Mouse (Mus musculus) midbrain, embryonic 16.5 days (tissue): ENCODE measurements around the gene Cacnb1. TPM values are rescaled to one million over a fixed set of nuclear protein-coding genes. Genes with fewer than 3 reads are reported as not detected.
A peak's percentile ranks its signal among the peaks of the same experiment; 100 is the strongest.

Source experiments
- ATAC-seq: fragments of 200-750 bp; cut with Nextera tagmentation; 2 replicates; pipeline ENCODE4 v1.8.0; 2017; ENCODE audit warnings: moderate TSS enrichment
- H3K27ac ChIP-seq: fragments of 300-500 bp; sonication (generic); 2 replicates; pipeline ENCODE4 v1.5.1; 2014; ENCODE audit warnings: mild to moderate bottlenecking, low read length, mixed read lengths
- H3K27me3 ChIP-seq: fragments of 300-500 bp; sonication (generic); 2 replicates; pipeline ENCODE4 v1.6.1; 2014; ENCODE audit warnings: low read depth, low read length, mixed read lengths; ENCODE audit not compliant: control insufficient read depth, insufficient read depth
- H3K36me3 ChIP-seq: fragments of 300-500 bp; sonication (generic); 2 replicates; pipeline ENCODE4 v1.6.1; 2014; ENCODE audit warnings: mild to moderate bottlenecking, low read length, moderate library complexity, mixed read lengths; ENCODE audit not compliant: control insufficient read depth, insufficient read depth
- H3K4me1 ChIP-seq: fragments of 300-500 bp; sonication (generic); 2 replicates; pipeline ENCODE4 v1.6.1; 2014; ENCODE audit warnings: mild to moderate bottlenecking, low read length, mixed read lengths; ENCODE audit not compliant: control insufficient read depth, insufficient read depth
- H3K4me2 ChIP-seq: fragments of 300-500 bp; sonication (generic); 2 replicates; pipeline ENCODE4 v1.6.1; 2014; ENCODE audit warnings: mild to moderate bottlenecking, low read length, mixed read lengths
- H3K4me3 ChIP-seq: fragments of 300-500 bp; sonication (generic); 2 replicates; pipeline ENCODE4 v1.5.1; 2014; ENCODE audit warnings: low read depth, mild to moderate bottlenecking, low read length, moderate library complexity, mixed read lengths
- H3K9ac ChIP-seq: fragments of 300-500 bp; sonication (generic); 2 replicates; pipeline ENCODE4 v1.6.1; 2014; ENCODE audit warnings: low read depth, low read length, mixed read lengths
- H3K9me3 ChIP-seq: fragments of 300-500 bp; sonication (generic); replicated peaks from 2 replicates; pipeline ENCODE4 v1.6.1; 2014; ENCODE audit warnings: mild to moderate bottlenecking, low read length, mixed read lengths; ENCODE audit not compliant: control insufficient read depth, poor library complexity, severe bottlenecking
- WGBS: fragments of 180-500 bp; shearing (Covaris S2); extraction: QIAGEN DNeasy Blood & Tissue Kit; methylation state at CpG from one replicate; pipeline ENCODE4 v1.1.7; 2014; 5-methylcytosine and 5-hydroxymethylcytosine counted together
- polyA plus RNA-seq: library from polyadenylated mRNA; unstranded; fragments of >200 nt; fragmentation: Nextera tagmentation; extraction: Ambion mirVana; gene quantifications from 2 replicates; pipeline ENCODE4 v1.2.1, GENCODE M21; 2015

Cacnb1 gene
- polyA plus RNA-seq, 1 experiment from 2014 or later: 73.2 TPM

DNA sequence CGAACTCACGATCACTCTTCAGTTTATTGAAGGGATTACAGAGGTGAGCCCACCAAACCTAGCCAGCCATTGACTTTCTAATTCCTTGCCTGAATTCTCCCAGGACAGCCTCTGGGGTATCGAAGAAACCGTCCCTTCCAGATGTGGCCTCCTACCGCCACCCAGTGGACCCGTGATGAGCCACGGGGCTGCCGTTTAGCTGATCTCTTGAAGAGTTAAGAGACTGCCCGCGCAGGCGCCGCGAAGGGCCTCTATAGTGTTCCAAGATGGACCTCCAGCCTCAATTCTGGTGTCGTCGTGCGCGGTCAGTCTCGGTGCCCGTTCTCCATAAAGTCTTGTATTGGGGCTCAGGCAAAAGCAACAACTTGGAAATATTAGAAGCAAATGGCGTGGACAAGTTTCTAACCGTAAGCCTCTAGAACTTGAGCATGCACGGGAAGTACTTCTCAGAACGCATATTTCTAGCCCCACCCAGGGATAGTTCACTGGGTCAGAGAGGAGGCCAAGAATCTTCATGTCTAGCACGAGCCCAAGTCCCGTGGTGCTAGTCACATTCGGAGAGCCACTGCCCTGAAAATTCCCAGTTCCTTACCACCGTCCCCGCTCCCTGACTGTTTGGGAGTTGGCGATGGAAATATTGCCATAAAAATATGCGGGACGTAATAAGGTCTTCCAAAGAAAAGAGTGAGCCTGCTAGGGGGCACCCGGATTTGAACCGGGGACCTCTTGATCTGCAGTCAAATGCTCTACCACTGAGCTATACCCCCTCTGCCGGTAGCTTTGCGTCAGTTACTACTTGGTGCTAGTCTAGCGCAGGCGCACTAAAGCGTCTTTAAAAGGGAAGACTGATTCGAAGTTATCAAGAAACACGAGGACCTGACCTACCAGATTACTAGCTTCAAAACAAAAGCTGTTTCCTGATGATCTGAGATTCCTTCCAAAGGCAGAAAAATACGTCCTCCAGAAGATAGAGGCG lies 35.0 kb downstream of the Cacnb1 start:
- under 1% methylated on average over 42 of the region's 42 CpGs for WGBS
- H3K4me1 ChIP-seq: peaks cover 18% of the 10 kb centered on the region

GRCm38 (mm10) chr11:97986738-97987465 lies 35.9 kb downstream of the Cacnb1 start:
- ATAC-seq: no peak
- Histone ChIP-seq H3K27me3 (peaks cover 10% of the 10 kb centered on the region), H3K4me1 (peaks cover 18% of the 10 kb centered on the region), H3K9me3 (no peaks in the 10 kb centered on the region), H3K27ac (no peak overlapping the region), H3K4me2 (peak overlapping the region; percentile 77), H3K4me3 (peak overlapping the region; percentile 81), H3K9ac (no peak overlapping the region; the same call in 1 of the 2 replicates), H3K36me3 (no peaks in the 10 kb centered on the region)
- WGBS: 23% methylated on average over 17 of the region's 17 CpGs

More for the DNA sequence above, 35.0 kb downstream of the Cacnb1 start:
- Histone ChIP-seq H3K9me3 (no peaks in the 10 kb centered on the region), H3K4me3 (peak overlapping the region; percentile 81), H3K4me2 (peak overlapping the region; percentile 58), H3K36me3 (no peaks in the 10 kb centered on the region), H3K27me3 (peaks cover 10% of the 10 kb centered on the region), H3K27ac (peak overlapping the region; percentile 91), H3K9ac (peak overlapping the region; percentile 75)
- ATAC-seq: peak; percentile 85

- Histone ChIP-seq H3K9ac (peak within 1 kb of the TSS; percentile 69), H3K27me3 (peaks cover 10% of the 10 kb centered on the region), H3K9me3 (no peaks in the 10 kb centered on the region), H3K4me1 (peaks cover 18% of the 10 kb centered on the region), H3K4me2 (peak within 1 kb of the TSS; percentile 77), H3K36me3 (no peaks in the 10 kb centered on the region), H3K27ac (no peak within 1 kb of the TSS), H3K4me3 (peak within 1 kb of the TSS; percentile 81)
- 3% methylated on average over 48 of the region's 74 CpGs for WGBS
- ATAC-seq: no peak
Measured at GRCm38 (mm10) chr11:97985727-97986677, 36.8 kb downstream of the Cacnb1 start, which contains the start of gene Plxdc1. Gene Plxdc1 (minus strand): TSS chr11:97986444.

DNA sequence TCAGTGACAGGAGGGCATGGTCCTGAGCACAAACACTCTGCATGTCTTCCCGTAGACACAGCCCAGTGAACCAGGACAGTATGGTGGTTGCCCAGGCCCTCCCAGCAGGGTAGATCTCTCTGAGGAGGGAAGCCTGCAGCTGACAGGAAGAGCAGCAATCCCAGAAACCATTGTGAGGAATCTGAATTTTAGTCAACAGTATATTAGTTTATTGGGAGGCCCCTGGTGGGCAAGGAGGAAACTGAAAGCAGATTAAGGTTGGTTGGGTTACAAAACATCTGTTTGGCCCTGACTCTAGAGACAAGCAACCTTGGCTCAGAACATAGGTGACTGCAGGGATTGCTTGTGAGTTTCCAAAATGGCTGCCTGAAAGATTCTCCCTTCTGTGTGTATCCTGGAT lies 38.9 kb downstream of the Cacnb1 start:
- H3K4me3 ChIP-seq: no peak overlapping the region
- no peaks in the 10 kb centered on the region for H3K9me3 ChIP-seq
- no peak overlapping the region for H3K4me2 ChIP-seq
- H3K36me3 ChIP-seq: no peaks in the 10 kb centered on the region
- 53% methylated on average over 1 of the region's 1 CpGs for WGBS
- no peak overlapping the region for H3K9ac ChIP-seq
- no peak for ATAC-seq
- H3K27me3 ChIP-seq: peaks cover 10% of the 10 kb centered on the region
- no peak overlapping the region for H3K27ac ChIP-seq
- H3K4me1 ChIP-seq: peaks cover 6% of the 10 kb centered on the region

DNA sequence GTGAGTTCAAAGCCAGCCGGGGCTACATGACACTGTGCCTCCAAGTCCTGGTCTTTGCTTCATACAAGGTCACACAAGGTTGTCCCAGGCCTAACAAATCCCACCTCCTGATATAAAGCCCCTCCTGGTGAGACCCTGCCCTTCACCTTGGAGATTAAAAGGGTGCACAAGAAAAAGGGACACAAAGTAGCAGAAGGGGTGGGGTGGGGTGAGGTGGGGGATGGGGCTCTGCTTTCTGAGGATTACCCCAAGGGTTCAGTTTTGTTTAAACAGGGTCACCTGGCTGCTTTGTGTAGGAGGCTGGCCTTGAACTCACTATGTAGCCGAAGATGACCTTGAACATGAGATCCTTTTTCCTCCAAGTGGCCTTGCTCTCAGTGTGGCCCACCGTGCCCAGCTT lies 39.3 kb downstream of the Cacnb1 start:
- Histone ChIP-seq H3K36me3 (no peaks in the 10 kb centered on the region), H3K4me2 (no peak overlapping the region), H3K27ac (no peak overlapping the region), H3K9me3 (no peaks in the 10 kb centered on the region), H3K27me3 (peaks cover 10% of the 10 kb centered on the region), H3K4me1 (peaks cover 6% of the 10 kb centered on the region), H3K4me3 (no peak overlapping the region), H3K9ac (no peak overlapping the region)
- 79% methylated on average over 3 of the region's 3 CpGs for WGBS
- ATAC-seq: no peak

DNA sequence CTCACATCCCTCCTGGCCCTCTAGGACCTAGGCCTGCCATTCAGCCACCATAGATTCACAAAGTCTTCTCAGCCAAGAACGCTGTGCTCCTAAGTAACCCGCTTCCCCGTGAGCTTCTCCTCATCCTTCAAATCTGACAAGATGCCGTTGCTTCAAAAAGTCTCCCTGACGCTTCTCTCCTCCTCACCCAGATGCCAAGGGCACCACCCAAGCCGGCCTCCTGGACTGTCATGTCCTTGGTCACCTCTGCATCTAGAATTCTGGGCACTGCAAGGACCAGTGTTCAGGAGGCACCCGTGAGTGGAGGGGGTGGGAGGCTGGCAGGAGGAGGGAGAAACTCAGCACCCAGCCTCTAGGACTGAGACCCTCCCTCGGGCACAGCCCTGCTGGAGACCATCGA lies 40.1 kb downstream of the Cacnb1 start:
- Histone ChIP-seq H3K4me2 (no peak overlapping the region), H3K4me1 (peaks cover 6% of the 10 kb centered on the region), H3K36me3 (no peaks in the 10 kb centered on the region), H3K9me3 (no peaks in the 10 kb centered on the region), H3K27me3 (peaks cover 10% of the 10 kb centered on the region), H3K4me3 (no peak overlapping the region), H3K27ac (no peak overlapping the region), H3K9ac (no peak overlapping the region)
- ATAC-seq: no peak
- WGBS: 91% methylated on average over 9 of the region's 9 CpGs

- ATAC-seq: no peak
- Histone ChIP-seq H3K4me3 (no peak overlapping the region), H3K4me2 (no peak overlapping the region), H3K27me3 (peaks cover 3% of the 10 kb centered on the region), H3K27ac (no peak overlapping the region), H3K9me3 (no peaks in the 10 kb centered on the region), H3K36me3 (no peaks in the 10 kb centered on the region), H3K9ac (no peak overlapping the region), H3K4me1 (no peaks in the 10 kb centered on the region)
- 63% methylated on average over 9 of the region's 9 CpGs for WGBS
Measured at GRCm38 (mm10) chr11:97980531-97980966, 42.3 kb downstream of the Cacnb1 start.

DNA sequence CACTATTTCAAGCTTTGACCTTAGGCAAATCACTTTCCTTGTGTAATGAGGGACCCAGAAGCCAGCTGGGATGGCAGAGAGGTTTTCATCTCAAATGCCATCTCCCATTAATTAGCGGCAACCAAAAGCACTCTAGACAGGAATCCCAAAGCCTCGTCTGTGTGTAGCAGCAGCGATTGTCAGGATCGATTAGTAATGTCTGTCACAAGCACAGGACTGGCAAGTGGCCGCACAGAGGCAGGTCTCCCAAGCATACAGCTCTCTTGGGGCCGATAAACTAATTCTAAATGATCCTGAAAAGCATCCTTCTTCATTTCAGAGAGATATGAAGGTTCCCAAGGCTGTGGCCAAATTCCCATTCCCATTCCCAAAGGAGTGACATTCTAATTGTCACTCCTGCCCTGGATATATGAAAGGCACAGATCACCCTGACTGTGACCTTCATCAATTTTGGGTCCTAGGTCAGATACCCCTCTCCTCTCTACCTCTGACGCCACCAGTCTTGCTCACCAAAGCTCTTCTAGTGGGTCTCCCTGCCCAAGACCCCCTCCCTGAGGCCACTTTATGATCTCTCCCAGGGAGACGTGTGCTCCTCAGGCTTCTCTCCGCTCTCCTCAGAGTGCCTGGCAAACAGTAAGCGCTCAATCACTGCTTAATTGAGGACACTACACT lies 42.9 kb downstream of the Cacnb1 start:
- ATAC-seq: no peak
- Histone ChIP-seq H3K27me3 (peaks cover 3% of the 10 kb centered on the region; the same call in 1 of the 2 replicates), H3K4me3 (no peak overlapping the region), H3K36me3 (no peaks in the 10 kb centered on the region), H3K4me1 (no peaks in the 10 kb centered on the region), H3K4me2 (no peak overlapping the region), H3K27ac (no peak overlapping the region), H3K9me3 (no peaks in the 10 kb centered on the region), H3K9ac (no peak overlapping the region)
- WGBS: 68% methylated on average over 10 of the region's 10 CpGs
